Mouse (Mus musculus): ENCODE data around the gene Ppp2r1b. TPM values are rescaled to one million over a fixed set of nuclear protein-coding genes. Genes with fewer than 3 reads are reported as not detected.

Ppp2r1b gene
- polyA plus RNA-seq (2012; rRNA removed) (25.2 and 27.3 TPM in 2 replicates), polyA plus RNA-seq (2014; fragmentation: Nextera tagmentation; extraction: Ambion mirVana) (51.0 and 53.8 TPM in 2 replicates)

DNA sequence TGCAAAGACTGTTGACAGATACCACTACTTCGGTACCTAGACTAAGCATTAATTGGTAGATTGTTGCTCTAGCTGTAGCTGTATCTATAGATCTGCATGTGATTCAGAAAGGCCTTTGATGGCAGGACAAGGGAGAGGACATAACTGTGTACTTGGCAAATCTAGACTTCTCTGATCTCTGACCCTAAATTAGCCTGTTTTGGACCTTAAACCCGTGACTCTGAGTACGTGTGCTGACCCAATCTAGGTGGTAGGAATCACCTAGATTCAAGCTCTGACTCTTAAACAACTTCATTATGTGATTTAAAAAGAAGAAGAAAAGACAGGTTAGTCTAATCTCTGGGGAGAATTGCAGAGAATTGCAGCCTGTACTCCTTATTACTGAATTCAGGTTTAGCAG is at the start of gene Ppp2r1b:
Ppp2r1b (plus strand) TSS at position 221 of the 400 bp plus-strand sequence.
- ATAC-seq (ENCODE audit: low FRiP score, low read depth) = no peak
- TF ChIP-seq POLR2A (IDR thresholded peaks at IDR 0.05; ENCODE audit: borderline replicate concordance, extremely low read depth, insufficient read depth, insufficient read length) = no peak
- Histone ChIP-seq H3K9me3 (ENCODE audit: control insufficient read depth, low read length) (no peaks in the 10 kb centered on the region), H3K36me3 (ENCODE audit: control insufficient read depth, insufficient read depth, low read length) (peaks cover 9% of the 10 kb centered on the region), H3K4me1 (ENCODE audit: control insufficient read depth, insufficient read depth, low read length) (peaks cover 6% of the 10 kb centered on the region; the same call in 1 of the 2 replicates), H3K4me3 (replicated peaks; ENCODE audit: low read length) (no peak within 1 kb of the TSS), H3K4me2 (replicated peaks; ENCODE audit: low read depth, low read length, severe bottlenecking) (no peak within 1 kb of the TSS), H3K9ac (ENCODE audit: low read depth, low read length, severe bottlenecking) (no peak within 1 kb of the TSS), H3K27me3 (ENCODE audit: control insufficient read depth, insufficient read depth, low read length) (no peaks in the 10 kb centered on the region), H3K27ac (replicated peaks; ENCODE audit: low read depth, low read length) (no peak within 1 kb of the TSS)
- DNase-seq (ENCODE audit: low spot score) = no peak
- 95% methylated on average over 3 of the region's 3 CpGs for WGBS

DNA sequence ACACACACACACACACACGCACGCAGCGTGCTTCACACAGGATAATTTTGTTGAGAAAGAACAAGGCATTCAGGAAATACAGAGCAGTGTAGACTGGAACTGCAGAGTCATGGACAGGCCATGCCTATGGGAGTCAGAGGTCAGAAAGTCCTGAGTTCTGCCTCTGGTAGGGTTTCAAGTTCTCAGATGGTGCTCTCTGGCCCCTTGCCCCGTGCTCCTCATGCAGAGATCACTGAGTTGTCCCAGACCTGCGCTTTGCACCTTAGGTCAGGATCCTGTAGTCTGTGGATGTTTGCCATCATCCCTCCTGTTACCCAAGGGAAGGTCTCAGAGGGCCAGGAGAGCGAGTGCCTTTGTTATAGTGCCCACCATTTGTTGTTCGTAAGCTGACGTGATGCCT is 48.3 kb upstream of the Ppp2r1b start:
- DNase-seq (ENCODE audit: low spot score) (no peak), ATAC-seq (ENCODE audit: low FRiP score, low read depth) (no peak)
- WGBS = 82% methylated on average over 8 of the region's 8 CpGs
- H3K4me2 ChIP-seq (replicated peaks; ENCODE audit: low read depth, low read length, severe bottlenecking) = no peak overlapping the region
- no peak for TF ChIP-seq POLR2A (IDR thresholded peaks at IDR 0.05; ENCODE audit: borderline replicate concordance, extremely low read depth, insufficient read depth, insufficient read length)
- no peak overlapping the region for H3K27ac ChIP-seq (replicated peaks; ENCODE audit: low read depth, low read length)
- H3K9me3 ChIP-seq (ENCODE audit: control insufficient read depth, low read length) = no peaks in the 10 kb centered on the region
- no peaks in the 10 kb centered on the region for H3K4me1 ChIP-seq (ENCODE audit: control insufficient read depth, insufficient read depth, low read length)
- no peak overlapping the region for H3K9ac ChIP-seq (ENCODE audit: low read depth, low read length, severe bottlenecking)
- H3K36me3 ChIP-seq (ENCODE audit: control insufficient read depth, insufficient read depth, low read length) = peaks cover 53% of the 10 kb centered on the region
- no peak overlapping the region for H3K4me3 ChIP-seq (replicated peaks; ENCODE audit: low read length)
- H3K27me3 ChIP-seq (ENCODE audit: control insufficient read depth, insufficient read depth, low read length) = no peaks in the 10 kb centered on the region

DNA sequence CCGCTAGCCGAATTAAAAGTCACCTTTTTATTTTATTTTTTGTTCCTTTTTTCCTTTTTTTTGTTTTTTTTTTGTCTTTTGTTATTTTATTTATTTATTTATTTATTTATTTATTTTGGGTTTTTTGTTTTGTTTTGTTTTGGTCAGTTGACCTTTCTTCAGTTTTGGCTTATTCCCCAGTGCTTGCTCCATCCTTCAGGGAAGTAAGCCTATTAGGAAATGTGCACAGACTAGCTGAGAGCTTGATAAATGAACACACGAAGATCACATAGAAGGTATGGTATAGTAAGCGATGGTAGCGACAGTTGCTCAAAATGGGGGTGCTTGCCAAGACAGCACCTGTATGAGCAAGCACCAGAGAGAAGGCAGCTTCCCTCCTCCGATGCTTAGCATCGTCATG is 47.5 kb upstream of the Ppp2r1b start:
- Histone ChIP-seq H3K4me3 (replicated peaks; ENCODE audit: low read length) (no peak overlapping the region), H3K36me3 (ENCODE audit: control insufficient read depth, insufficient read depth, low read length) (peaks cover 52% of the 10 kb centered on the region), H3K4me2 (replicated peaks; ENCODE audit: low read depth, low read length, severe bottlenecking) (no peak overlapping the region), H3K9ac (ENCODE audit: low read depth, low read length, severe bottlenecking) (no peak overlapping the region), H3K4me1 (ENCODE audit: control insufficient read depth, insufficient read depth, low read length) (no peaks in the 10 kb centered on the region), H3K27ac (replicated peaks; ENCODE audit: low read depth, low read length) (no peak overlapping the region), H3K9me3 (ENCODE audit: control insufficient read depth, low read length) (no peaks in the 10 kb centered on the region), H3K27me3 (ENCODE audit: control insufficient read depth, insufficient read depth, low read length) (no peaks in the 10 kb centered on the region)
- TF ChIP-seq POLR2A (IDR thresholded peaks at IDR 0.05; ENCODE audit: borderline replicate concordance, extremely low read depth, insufficient read depth, insufficient read length) = no peak
- 96% methylated on average over 7 of the region's 7 CpGs for WGBS
- no peak for DNase-seq (ENCODE audit: low spot score)
- no peak for ATAC-seq (ENCODE audit: low FRiP score, low read depth)

DNA sequence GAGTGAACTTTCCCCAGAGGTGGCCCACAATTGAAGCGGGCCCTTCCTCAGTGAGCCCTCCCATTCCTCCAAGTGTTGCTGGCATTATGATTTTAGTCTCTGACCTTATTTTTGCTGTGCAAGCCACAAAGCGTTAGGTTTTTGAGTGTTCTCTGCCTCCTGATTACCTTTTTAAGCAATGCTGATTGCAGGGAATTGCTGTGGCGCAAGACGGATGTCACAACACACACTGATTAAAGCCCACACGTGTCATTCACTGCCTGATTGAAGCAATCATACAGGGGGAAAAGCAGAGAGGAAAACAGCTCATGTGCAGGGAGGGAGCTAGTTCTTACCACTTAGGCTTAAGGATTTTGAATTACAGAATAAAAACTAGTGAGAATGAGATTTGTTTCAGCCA is 46.7 kb upstream of the Ppp2r1b start:
- TF ChIP-seq POLR2A (IDR thresholded peaks at IDR 0.05; ENCODE audit: borderline replicate concordance, extremely low read depth, insufficient read depth, insufficient read length) = no peak
- no peak overlapping the region for H3K27ac ChIP-seq (replicated peaks; ENCODE audit: low read depth, low read length)
- ATAC-seq (ENCODE audit: low FRiP score, low read depth) = no peak
- H3K4me1 ChIP-seq (ENCODE audit: control insufficient read depth, insufficient read depth, low read length) = no peaks in the 10 kb centered on the region
- no peaks in the 10 kb centered on the region for H3K27me3 ChIP-seq (ENCODE audit: control insufficient read depth, insufficient read depth, low read length)
- peaks cover 56% of the 10 kb centered on the region for H3K36me3 ChIP-seq (ENCODE audit: control insufficient read depth, insufficient read depth, low read length)
- H3K4me2 ChIP-seq (replicated peaks; ENCODE audit: low read depth, low read length, severe bottlenecking) = no peak overlapping the region
- H3K4me3 ChIP-seq (replicated peaks; ENCODE audit: low read length) = no peak overlapping the region
- no peak for DNase-seq (ENCODE audit: low spot score)
- no peaks in the 10 kb centered on the region for H3K9me3 ChIP-seq (ENCODE audit: control insufficient read depth, low read length)
- 80% methylated on average over 5 of the region's 5 CpGs for WGBS
- no peak overlapping the region for H3K9ac ChIP-seq (ENCODE audit: low read depth, low read length, severe bottlenecking)

DNA sequence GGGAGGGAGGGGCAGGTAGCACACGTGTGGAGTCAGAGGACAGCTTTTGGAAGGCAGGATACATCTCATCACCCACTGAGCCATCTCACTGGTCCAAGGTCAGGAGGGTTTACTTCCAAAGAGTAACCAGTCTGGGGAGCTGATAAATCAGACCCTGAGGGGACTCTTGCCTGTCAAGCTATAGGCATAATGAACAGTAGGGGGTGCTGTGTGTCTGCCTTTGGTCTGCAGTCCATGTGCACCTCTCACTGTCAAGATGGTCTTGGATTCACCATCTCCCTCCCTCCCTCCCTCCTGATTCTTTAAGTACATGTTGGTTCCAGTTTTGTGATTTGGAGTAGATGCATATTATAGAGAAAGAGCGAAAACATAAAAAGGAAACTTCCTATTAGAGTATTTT is 44.1 kb upstream of the Ppp2r1b start:
- WGBS = 63% methylated on average over 2 of the region's 2 CpGs
- no peaks in the 10 kb centered on the region for H3K27me3 ChIP-seq (ENCODE audit: control insufficient read depth, insufficient read depth, low read length)
- no peak for ATAC-seq (ENCODE audit: low FRiP score, low read depth)
- H3K4me3 ChIP-seq (replicated peaks; ENCODE audit: low read length) = no peak overlapping the region
- H3K4me2 ChIP-seq (replicated peaks; ENCODE audit: low read depth, low read length, severe bottlenecking) = no peak overlapping the region
- no peak overlapping the region for H3K27ac ChIP-seq (replicated peaks; ENCODE audit: low read depth, low read length)
- no peaks in the 10 kb centered on the region for H3K4me1 ChIP-seq (ENCODE audit: control insufficient read depth, insufficient read depth, low read length)
- DNase-seq (ENCODE audit: low spot score) = peak; percentile 49
- TF ChIP-seq POLR2A (IDR thresholded peaks at IDR 0.05; ENCODE audit: borderline replicate concordance, extremely low read depth, insufficient read depth, insufficient read length) = no peak
- peaks cover 78% of the 10 kb centered on the region for H3K36me3 ChIP-seq (ENCODE audit: control insufficient read depth, insufficient read depth, low read length)
- H3K9ac ChIP-seq (ENCODE audit: low read depth, low read length, severe bottlenecking) = no peak overlapping the region
- no peaks in the 10 kb centered on the region for H3K9me3 ChIP-seq (ENCODE audit: control insufficient read depth, low read length)

All from limb, embryonic 14.5 days (tissue).